In the genomic region with DNA sequence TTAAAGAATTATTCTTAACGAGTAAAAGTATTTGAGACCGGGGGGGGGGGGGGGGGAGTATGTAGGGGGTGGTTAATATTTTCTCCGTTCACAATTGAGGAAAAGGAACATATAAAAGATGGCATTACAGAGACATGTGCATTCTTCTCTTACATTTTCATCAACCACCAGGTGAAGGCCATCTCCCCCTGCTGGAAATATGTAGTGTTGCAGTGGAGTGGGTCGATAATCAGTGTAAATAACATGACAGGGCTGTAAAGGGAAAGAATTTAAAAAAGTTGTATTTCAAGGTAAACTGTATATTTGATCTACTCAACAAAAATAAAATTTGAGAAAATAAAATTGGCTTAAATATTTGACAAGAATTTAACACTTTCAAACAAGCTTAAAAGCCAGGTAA, we compare ENCODE assay signal across 8 mouse cellular contexts. TPM values are rescaled to one million over a fixed set of nuclear protein-coding genes. Genes with fewer than 3 reads are reported as not detected.
DNase-seq lines count a peak whose midpoint lies in the region; ATAC-seq lines count a peak whose summit lies in the region.

No protein-coding gene starts in this region.

- no peak for ATAC-seq in hindbrain, embryonic 11.5 days (ENCODE audit: low FRiP score)
- ATAC-seq in hindbrain, embryonic 12.5 days (ENCODE audit: low FRiP score): no peak
- peak; percentile 76 for ATAC-seq in CD4-positive, CD25-positive, alpha-beta regulatory T cell, adult 4 months
- ATAC-seq in neutrophil, adult 5-6 weeks (ENCODE audit: extremely low read depth, insufficient number of reproducible peaks, low FRiP score, poor library complexity, severe bottlenecking): peak; percentile 60; the same call in 1 of the 2 replicates

- H3K4me1 ChIP-seq in hindbrain, embryonic 11.5 days (replicated peaks; ENCODE audit: control insufficient read depth, insufficient read depth, low read length): no peaks in the 10 kb centered on the region
- no peaks in the 10 kb centered on the region for H3K4me1 ChIP-seq in hindbrain, embryonic 12.5 days

- H3K9ac ChIP-seq in hindbrain, embryonic 11.5 days (ENCODE audit: low read depth, low read length): no peak overlapping the region
- no peak overlapping the region for H3K9ac ChIP-seq in hindbrain, embryonic 12.5 days

- 82% methylated on average over 4 of the region's 4 CpGs for WGBS in hindbrain, embryonic 11.5 days
- WGBS in hindbrain, embryonic 12.5 days: 77% methylated on average over 4 of the region's 4 CpGs

- H3K4me2 ChIP-seq in hindbrain, embryonic 11.5 days (replicated peaks; ENCODE audit: low read depth, low read length): no peak overlapping the region
- no peak overlapping the region for H3K4me2 ChIP-seq in hindbrain, embryonic 12.5 days (replicated peaks)

- no peaks in the 10 kb centered on the region for H3K36me3 ChIP-seq in hindbrain, embryonic 11.5 days (ENCODE audit: control insufficient read depth, insufficient read depth, low read length)
- peaks cover 48% of the 10 kb centered on the region for H3K36me3 ChIP-seq in hindbrain, embryonic 12.5 days

- no peak overlapping the region for H3K27ac ChIP-seq in hindbrain, embryonic 11.5 days (ENCODE audit: low read depth, low read length)
- H3K27ac ChIP-seq in hindbrain, embryonic 12.5 days: no peak overlapping the region

- H3K9me3 ChIP-seq in hindbrain, embryonic 11.5 days (ENCODE audit: control insufficient read depth, low read length): no peaks in the 10 kb centered on the region
- no peaks in the 10 kb centered on the region for H3K9me3 ChIP-seq in hindbrain, embryonic 12.5 days (replicated peaks)

- H3K4me3 ChIP-seq in hindbrain, embryonic 11.5 days (ENCODE audit: low read depth, low read length): no peak overlapping the region
- no peak overlapping the region for H3K4me3 ChIP-seq in hindbrain, embryonic 12.5 days

- peak; percentile 67 for DNase-seq in hindbrain, embryonic 11.5 days (ENCODE audit: low spot score)
- peak; percentile 55 for DNase-seq in 416B (ENCODE audit: low read depth)
- peak; percentile 64 to 70 for DNase-seq in cerebellum, postnatal 10 days
- DNase-seq in kidney, postnatal 14 days: peak; percentile 58
- DNase-seq in ovary, adult 18-20 months (ENCODE audit: low spot score): no peak

- H3K27me3 ChIP-seq in hindbrain, embryonic 11.5 days (ENCODE audit: control insufficient read depth, insufficient read depth, low read length): no peaks in the 10 kb centered on the region
- H3K27me3 ChIP-seq in hindbrain, embryonic 12.5 days: no peaks in the 10 kb centered on the region

RNA-seq across cellular contexts. Expression of a gene that starts 17.5 kb away (rescaled TPM):
- 94.7 and 103 TPM in 2 replicates for polyA plus RNA-seq in hindbrain, embryonic 11.5 days (2014; fragmentation: Nextera tagmentation; extraction: Ambion mirVana)
- 83.4 and 90.4 TPM in 2 replicates for polyA plus RNA-seq in hindbrain, embryonic 12.5 days (2016; fragmentation: Nextera tagmentation; extraction: Ambion mirVana)
- 10 to 100 TPM; 61.6 to 74.8 TPM for polyA plus RNA-seq in CD4-positive, CD25-positive, alpha-beta regulatory T cell, adult 4 months (2017; shearing (Covaris generic))
- total RNA-seq in neutrophil, adult 5-6 weeks (2017): 61.5 and 63.5 TPM in 2 replicates

RNA-seq across cellular contexts. Expression of a gene that starts 17.6 kb away (rescaled TPM):
- polyA plus RNA-seq in hindbrain, embryonic 11.5 days (2014; fragmentation: Nextera tagmentation; extraction: Ambion mirVana): 33.5 and 42.3 TPM in 2 replicates
- 37.1 and 38.1 TPM in 2 replicates for polyA plus RNA-seq in hindbrain, embryonic 12.5 days (2016; fragmentation: Nextera tagmentation; extraction: Ambion mirVana)
- 10 to 100 TPM; 10.7 to 14.2 TPM for polyA plus RNA-seq in CD4-positive, CD25-positive, alpha-beta regulatory T cell, adult 4 months (2017; shearing (Covaris generic))
- 19.6 and 21.6 TPM in 2 replicates for total RNA-seq in neutrophil, adult 5-6 weeks (2017)

Comparison
In these comparisons a context has a peak if more than half of its experiments do, and no peak if none do; other contexts are left out.
1. ATAC-seq: peak in CD4-positive, CD25-positive, alpha-beta regulatory T cell, adult 4 months (single experiment) and neutrophil, adult 5-6 weeks (single experiment); none in hindbrain, embryonic 11.5 days (single experiment) and hindbrain, embryonic 12.5 days (single experiment).